Mouse (Mus musculus): Measurements from ENCODE around the gene Cachd1. TPM values are rescaled to one million over a fixed set of nuclear protein-coding genes. Genes with fewer than 3 reads are reported as not detected.

Cachd1 gene
- 4.0 and 4.2 TPM in 2 replicates for polyA plus RNA-seq (2015; fragmentation: Nextera tagmentation; extraction: Ambion mirVana)

DNA sequence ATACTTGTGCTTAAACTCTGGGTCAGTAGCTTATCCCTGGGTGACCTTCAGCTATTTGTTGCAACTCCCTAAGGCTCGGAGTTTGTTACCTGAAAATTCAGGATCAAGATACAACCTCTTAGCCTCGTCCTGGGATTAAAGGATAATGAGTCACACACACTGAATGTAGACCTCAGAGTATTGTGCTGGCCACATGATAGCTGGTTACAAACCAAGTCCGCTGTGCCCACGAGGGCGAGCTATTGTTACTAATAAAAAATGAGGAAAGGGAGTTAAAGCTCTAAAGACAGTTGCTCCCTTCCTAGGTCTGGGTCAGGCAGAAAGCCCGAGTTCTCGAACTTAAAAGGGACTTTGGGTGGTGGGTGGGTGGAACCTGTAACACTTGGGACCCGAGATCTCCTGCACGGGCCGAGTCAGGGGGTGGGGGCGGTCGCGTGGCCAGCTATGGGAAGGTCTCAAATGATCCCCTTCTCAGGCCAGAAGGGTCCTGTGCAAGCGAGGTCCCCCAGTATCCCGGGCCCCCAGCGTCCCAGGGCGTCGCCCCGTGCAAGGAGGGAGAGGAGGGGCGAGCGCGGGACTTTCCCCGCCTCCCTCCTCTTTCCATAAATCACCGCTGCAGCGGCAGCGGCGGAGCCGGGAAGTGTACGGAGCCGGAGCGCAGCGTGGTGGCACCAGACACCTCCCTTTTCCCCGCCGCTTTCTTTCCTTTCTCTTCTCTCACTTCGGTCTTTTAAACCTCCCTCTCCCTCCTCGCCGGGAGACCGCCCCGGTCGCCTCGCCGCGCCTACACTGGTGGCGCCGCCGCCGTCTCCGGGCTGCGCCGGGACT is at the start of gene Cachd1:
Gene Cachd1 (plus strand): TSS at position 633 of the 828 bp plus-strand sequence.
- Histone ChIP-seq H3K4me3 (ENCODE audit: low read depth, low read length) (peak within 1 kb of the TSS; percentile 57), H3K36me3 (replicated peaks; ENCODE audit: insufficient read depth, low read length) (no peaks in the 10 kb centered on the region), H3K4me2 (ENCODE audit: low read depth, low read length) (peak within 1 kb of the TSS; percentile 81), H3K4me1 (ENCODE audit: insufficient read depth) (peaks cover 7% of the 10 kb centered on the region; the same call in 1 of the 2 replicates), H3K27ac (ENCODE audit: low read depth) (no peak within 1 kb of the TSS), H3K27me3 (ENCODE audit: insufficient read depth, low read length) (peaks cover 41% of the 10 kb centered on the region), H3K9ac (replicated peaks) (peak within 1 kb of the TSS; percentile 34), H3K9me3 (ENCODE audit: low read length) (no peaks in the 10 kb centered on the region)
- DNase-seq (peak; percentile 35), ATAC-seq (0 out of 2 replicates have a peak, but pooled peaks have one; percentile 27)
- WGBS (ENCODE audit: insufficient replicate concordance), result 1% methylated on average over 47 of the region's 50 CpGs
- TF ChIP-seq EP300 (IDR thresholded peaks at IDR 0.05; ENCODE audit: low read depth) (no peak), CTCF (IDR thresholded peaks at IDR 0.05; ENCODE audit: low read depth) (peak; percentile 3; the same call in 1 of the 2 replicates)

DNA sequence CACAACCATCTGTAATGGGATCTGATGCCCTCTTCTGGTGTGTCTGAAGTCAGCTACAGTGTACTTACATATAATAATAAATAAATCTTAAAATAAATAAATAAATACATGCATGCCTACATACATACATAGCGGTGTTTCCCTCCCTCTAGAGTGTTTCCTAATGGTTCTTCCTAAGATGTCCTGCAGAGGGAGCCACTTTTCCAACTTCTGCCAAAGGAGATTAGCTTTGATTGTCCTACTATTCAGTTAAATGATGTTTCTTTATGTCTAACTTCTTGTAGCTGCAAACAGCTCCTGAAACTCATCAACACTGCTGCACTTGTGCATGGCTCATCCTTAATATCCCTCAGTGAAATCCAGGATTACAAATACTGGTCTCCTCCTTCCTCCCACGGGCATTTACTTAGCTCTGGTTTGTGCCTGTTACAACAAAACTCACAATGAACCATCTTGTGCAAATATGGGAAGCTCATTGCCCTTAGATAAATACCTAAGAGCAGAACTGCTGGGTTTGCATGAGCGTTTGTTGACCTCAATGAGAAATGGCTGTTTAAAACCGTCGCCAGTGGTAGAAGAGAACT is 47.5 kb upstream of the Cachd1 start:
- H3K27ac ChIP-seq (ENCODE audit: low read depth), result no peak overlapping the region
- no peaks in the 10 kb centered on the region for H3K9me3 ChIP-seq (ENCODE audit: low read length)
- H3K4me3 ChIP-seq (ENCODE audit: low read depth, low read length), result no peak overlapping the region
- H3K4me1 ChIP-seq (ENCODE audit: insufficient read depth), result no peaks in the 10 kb centered on the region
- TF ChIP-seq CTCF (IDR thresholded peaks at IDR 0.05; ENCODE audit: low read depth), result peak; percentile 52
- no peak for TF ChIP-seq EP300 (IDR thresholded peaks at IDR 0.05; ENCODE audit: low read depth)
- no peak for ATAC-seq
- H3K9ac ChIP-seq (replicated peaks), result no peak overlapping the region
- no peaks in the 10 kb centered on the region for H3K36me3 ChIP-seq (replicated peaks; ENCODE audit: insufficient read depth, low read length)
- no peaks in the 10 kb centered on the region for H3K27me3 ChIP-seq (ENCODE audit: insufficient read depth, low read length)
- no peak overlapping the region for H3K4me2 ChIP-seq (ENCODE audit: low read depth, low read length)
- WGBS (ENCODE audit: insufficient replicate concordance), result 58% methylated on average over 5 of the region's 5 CpGs
- DNase-seq, result no peak

DNA sequence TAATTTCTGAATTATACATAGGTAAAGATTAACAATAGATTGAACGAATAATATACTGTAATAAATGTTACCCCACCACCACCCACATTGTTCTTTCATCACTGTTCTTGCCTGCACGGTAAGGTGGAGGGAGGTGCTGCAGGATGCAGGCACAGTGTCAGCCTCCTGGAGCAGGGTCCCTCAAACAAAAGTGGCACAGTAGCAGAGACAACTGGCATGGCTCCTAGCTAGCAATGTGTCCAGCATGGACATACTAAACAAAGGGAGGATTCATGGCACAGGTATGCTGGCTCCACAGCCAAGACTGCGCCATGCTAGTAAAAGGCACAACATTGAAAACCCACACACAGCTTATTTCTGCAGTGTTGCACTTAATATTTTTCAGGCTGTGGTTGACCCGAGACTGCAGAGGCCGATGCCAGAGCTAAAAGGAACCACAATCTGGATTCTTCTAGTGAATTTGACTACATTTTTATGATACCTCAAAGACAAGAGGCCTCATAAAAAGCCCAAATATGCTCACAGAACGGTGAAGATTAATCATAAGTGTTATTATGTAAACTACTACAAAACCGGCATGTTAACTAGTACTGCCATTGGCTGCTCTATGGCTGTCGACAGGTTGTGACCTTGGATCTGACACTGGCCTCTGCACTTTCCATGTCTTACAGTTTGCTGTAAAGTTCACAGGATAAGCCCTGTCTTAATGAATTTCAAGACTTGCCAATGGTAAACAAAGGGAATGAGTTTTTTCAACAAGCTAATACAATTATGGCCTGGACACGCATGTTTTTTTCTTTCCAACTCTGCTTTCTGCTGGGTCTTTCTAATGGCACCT is 41.2 kb upstream of the Cachd1 start:
- ATAC-seq, result no peak
- Histone ChIP-seq H3K36me3 (replicated peaks; ENCODE audit: insufficient read depth, low read length) (no peaks in the 10 kb centered on the region), H3K27me3 (ENCODE audit: insufficient read depth, low read length) (no peaks in the 10 kb centered on the region), H3K4me1 (ENCODE audit: insufficient read depth) (no peaks in the 10 kb centered on the region), H3K27ac (ENCODE audit: low read depth) (no peak overlapping the region), H3K9me3 (ENCODE audit: low read length) (no peaks in the 10 kb centered on the region), H3K9ac (replicated peaks) (no peak overlapping the region), H3K4me3 (ENCODE audit: low read depth, low read length) (no peak overlapping the region), H3K4me2 (ENCODE audit: low read depth, low read length) (no peak overlapping the region)
- TF ChIP-seq EP300 (IDR thresholded peaks at IDR 0.05; ENCODE audit: low read depth) (no peak), CTCF (IDR thresholded peaks at IDR 0.05; ENCODE audit: low read depth) (no peak)
- WGBS (ENCODE audit: insufficient replicate concordance), result 73% methylated on average over 9 of the region's 9 CpGs
- no peak for DNase-seq

DNA sequence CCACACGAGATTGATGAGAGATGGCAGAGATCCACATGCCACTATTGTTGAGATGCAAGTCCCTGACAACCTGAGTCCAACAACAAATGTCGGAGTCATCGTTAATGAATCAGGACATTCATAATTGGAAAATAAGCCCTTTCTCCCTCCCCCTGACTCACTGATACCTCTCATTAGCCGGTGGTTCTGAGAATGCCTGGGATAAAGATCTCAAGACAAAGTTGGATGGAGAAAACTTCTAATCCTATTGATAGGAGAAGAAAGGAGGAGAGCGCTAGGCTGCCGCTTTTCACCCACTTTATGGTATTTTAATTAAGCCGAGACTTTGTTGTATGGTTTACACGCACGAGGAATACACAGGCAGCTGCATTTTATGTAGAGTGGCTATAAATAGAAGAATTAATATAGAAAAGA is 40.5 kb upstream of the Cachd1 start:
- no peaks in the 10 kb centered on the region for H3K27me3 ChIP-seq (ENCODE audit: insufficient read depth, low read length)
- TF ChIP-seq EP300 (IDR thresholded peaks at IDR 0.05; ENCODE audit: low read depth), result no peak
- TF ChIP-seq CTCF (IDR thresholded peaks at IDR 0.05; ENCODE audit: low read depth), result no peak
- H3K4me2 ChIP-seq (ENCODE audit: low read depth, low read length), result no peak overlapping the region
- H3K36me3 ChIP-seq (replicated peaks; ENCODE audit: insufficient read depth, low read length), result no peaks in the 10 kb centered on the region
- no peaks in the 10 kb centered on the region for H3K9me3 ChIP-seq (ENCODE audit: low read length)
- WGBS (ENCODE audit: insufficient replicate concordance), result 84% methylated on average over 9 of the region's 9 CpGs
- no peak overlapping the region for H3K4me3 ChIP-seq (ENCODE audit: low read depth, low read length)
- H3K4me1 ChIP-seq (ENCODE audit: insufficient read depth), result no peaks in the 10 kb centered on the region
- no peak overlapping the region for H3K9ac ChIP-seq (replicated peaks)
- H3K27ac ChIP-seq (ENCODE audit: low read depth), result no peak overlapping the region
- no peak for ATAC-seq
- no peak for DNase-seq

DNA sequence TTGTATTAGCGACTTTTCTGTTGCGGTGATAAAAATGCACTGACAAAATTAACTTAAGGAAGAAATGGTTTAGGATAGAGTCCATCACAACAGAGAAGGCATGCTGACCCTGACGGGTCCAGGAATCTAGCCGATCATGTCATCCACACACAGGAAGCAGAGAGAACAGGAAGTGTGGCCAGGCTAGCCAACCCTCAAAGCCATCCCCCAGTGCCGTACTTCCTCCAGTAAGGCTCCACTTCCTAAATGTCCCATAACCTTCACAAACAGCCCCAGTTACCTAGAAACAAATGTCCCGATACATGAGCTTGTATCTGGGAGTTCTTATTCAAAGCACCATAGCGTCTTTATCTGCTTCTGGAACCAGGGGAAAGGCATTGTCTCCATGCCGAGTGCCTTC is 32.9 kb upstream of the Cachd1 start:
- WGBS (ENCODE audit: insufficient replicate concordance), result 59% methylated on average over 8 of the region's 8 CpGs
- H3K4me2 ChIP-seq (ENCODE audit: low read depth, low read length), result no peak overlapping the region
- H3K27ac ChIP-seq (ENCODE audit: low read depth), result no peak overlapping the region
- TF ChIP-seq CTCF (IDR thresholded peaks at IDR 0.05; ENCODE audit: low read depth) (no peak), EP300 (IDR thresholded peaks at IDR 0.05; ENCODE audit: low read depth) (no peak)
- no peaks in the 10 kb centered on the region for H3K4me1 ChIP-seq (ENCODE audit: insufficient read depth)
- H3K9ac ChIP-seq (replicated peaks), result no peak overlapping the region
- no peaks in the 10 kb centered on the region for H3K9me3 ChIP-seq (ENCODE audit: low read length)
- ATAC-seq, result no peak
- H3K27me3 ChIP-seq (ENCODE audit: insufficient read depth, low read length), result no peaks in the 10 kb centered on the region
- no peaks in the 10 kb centered on the region for H3K36me3 ChIP-seq (replicated peaks; ENCODE audit: insufficient read depth, low read length)
- DNase-seq, result no peak
- H3K4me3 ChIP-seq (ENCODE audit: low read depth, low read length), result no peak overlapping the region

DNA sequence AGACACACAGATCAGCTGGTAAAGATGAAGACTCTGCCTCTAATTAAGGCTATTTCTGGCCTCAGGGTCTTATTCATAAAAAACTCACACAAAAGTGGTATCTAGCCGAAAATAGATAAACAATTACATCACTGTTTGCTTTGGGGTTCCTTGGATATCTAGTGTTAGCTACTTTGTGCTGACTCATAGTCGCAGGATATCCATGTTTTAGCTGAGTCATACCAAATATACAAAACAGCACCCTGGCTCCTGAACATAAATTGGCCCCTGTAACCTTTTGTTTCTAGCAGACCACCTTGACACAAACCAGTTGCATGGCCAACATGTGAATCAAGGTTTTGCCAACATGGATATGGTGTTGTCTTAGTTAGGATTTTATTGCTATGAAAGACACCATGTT is 24.2 kb upstream of the Cachd1 start:
- Histone ChIP-seq H3K27ac (ENCODE audit: low read depth) (no peak overlapping the region), H3K9me3 (ENCODE audit: low read length) (no peaks in the 10 kb centered on the region), H3K27me3 (ENCODE audit: insufficient read depth, low read length) (no peaks in the 10 kb centered on the region), H3K4me2 (ENCODE audit: low read depth, low read length) (no peak overlapping the region), H3K4me3 (ENCODE audit: low read depth, low read length) (no peak overlapping the region), H3K36me3 (replicated peaks; ENCODE audit: insufficient read depth, low read length) (no peaks in the 10 kb centered on the region), H3K4me1 (ENCODE audit: insufficient read depth) (no peaks in the 10 kb centered on the region), H3K9ac (replicated peaks) (no peak overlapping the region)
- no peak for DNase-seq
- ATAC-seq, result no peak
- TF ChIP-seq CTCF (IDR thresholded peaks at IDR 0.05; ENCODE audit: low read depth) (no peak), EP300 (IDR thresholded peaks at IDR 0.05; ENCODE audit: low read depth) (no peak)
- WGBS (ENCODE audit: insufficient replicate concordance), result 60% methylated on average over 2 of the region's 2 CpGs

Data from liver, postnatal 0 days (tissue).